Mouse (Mus musculus): Measurements from ENCODE around the gene Polrmt. TPM values are rescaled to one million over a fixed set of nuclear protein-coding genes. Genes with fewer than 3 reads are reported as not detected.

Polrmt gene
- polyA plus RNA-seq, 1 experiment from 2014 or later: 31.8 TPM

- no peak overlapping the region for H3K4me2 ChIP-seq (replicated peaks; ENCODE audit: low read depth, low read length)
- H3K27me3 ChIP-seq (ENCODE audit: control insufficient read depth, insufficient read depth, low read length): no peaks in the 10 kb centered on the region
- H3K4me3 ChIP-seq (ENCODE audit: low read depth, low read length): no peak overlapping the region
- H3K9me3 ChIP-seq (ENCODE audit: control insufficient read depth, low read depth, low read length): no peaks in the 10 kb centered on the region
- H3K36me3 ChIP-seq (ENCODE audit: control insufficient read depth, insufficient read depth, low read length): peaks cover 51% of the 10 kb centered on the region
- H3K4me1 ChIP-seq (ENCODE audit: control insufficient read depth, insufficient read depth, low read length): peaks cover 6% of the 10 kb centered on the region; the same call in 1 of the 2 replicates
- no peak overlapping the region for H3K27ac ChIP-seq (ENCODE audit: low read length)
- H3K9ac ChIP-seq (replicated peaks; ENCODE audit: low read depth, low read length): no peak overlapping the region
- ATAC-seq (ENCODE audit: insufficient number of reproducible peaks, insufficient read depth, low FRiP score, low read depth): no peak
- WGBS: 86% methylated on average over 24 of the region's 24 CpGs
These were observed 10.3 kb upstream of the Polrmt start for GRCm38 (mm10) chr10:79756660-79757059.

DNA sequence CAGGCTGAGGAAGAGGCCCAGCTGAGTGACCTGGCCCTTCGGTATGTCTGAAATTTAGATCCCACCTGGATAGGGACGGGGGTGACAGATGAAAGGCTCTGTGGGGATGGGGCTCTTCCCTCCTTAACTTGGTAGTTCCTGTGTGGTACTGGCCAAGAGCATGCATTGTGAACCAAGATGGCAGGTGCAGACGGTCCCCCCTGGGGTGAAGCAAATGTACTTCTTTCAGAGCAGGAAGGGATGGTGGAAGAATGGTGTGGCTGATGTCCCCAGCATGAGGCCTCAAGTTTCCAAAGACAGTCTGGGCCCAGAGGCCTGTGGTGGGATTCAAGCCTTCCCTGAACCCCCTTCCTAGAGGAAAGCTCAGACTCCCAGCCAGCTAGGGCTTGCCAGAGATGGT lies 9.5 kb upstream of the Polrmt start:
- Histone ChIP-seq H3K9ac (replicated peaks; ENCODE audit: low read depth, low read length) (no peak overlapping the region), H3K4me2 (replicated peaks; ENCODE audit: low read depth, low read length) (no peak overlapping the region), H3K4me1 (ENCODE audit: control insufficient read depth, insufficient read depth, low read length) (peaks cover 6% of the 10 kb centered on the region; the same call in 1 of the 2 replicates), H3K36me3 (ENCODE audit: control insufficient read depth, insufficient read depth, low read length) (peaks cover 43% of the 10 kb centered on the region), H3K27ac (ENCODE audit: low read length) (no peak overlapping the region), H3K27me3 (ENCODE audit: control insufficient read depth, insufficient read depth, low read length) (no peaks in the 10 kb centered on the region), H3K4me3 (ENCODE audit: low read depth, low read length) (no peak overlapping the region), H3K9me3 (ENCODE audit: control insufficient read depth, low read depth, low read length) (no peaks in the 10 kb centered on the region)
- WGBS: 83% methylated on average over 3 of the region's 3 CpGs
- ATAC-seq (ENCODE audit: insufficient number of reproducible peaks, insufficient read depth, low FRiP score, low read depth): no peak

- no peak within 1 kb of the TSS for H3K27ac ChIP-seq (ENCODE audit: low read length)
- no peaks in the 10 kb centered on the region for H3K9me3 ChIP-seq (ENCODE audit: control insufficient read depth, low read depth, low read length)
- no peaks in the 10 kb centered on the region for H3K27me3 ChIP-seq (ENCODE audit: control insufficient read depth, insufficient read depth, low read length)
- H3K9ac ChIP-seq (replicated peaks; ENCODE audit: low read depth, low read length): 0 out of 2 replicates have a peak within 1 kb of the TSS, but pooled peaks have one; percentile 14
- H3K4me1 ChIP-seq (ENCODE audit: control insufficient read depth, insufficient read depth, low read length): peaks cover 6% of the 10 kb centered on the region; the same call in 1 of the 2 replicates
- peak within 1 kb of the TSS; percentile 19 for H3K4me3 ChIP-seq (ENCODE audit: low read depth, low read length)
- H3K4me2 ChIP-seq (replicated peaks; ENCODE audit: low read depth, low read length): peak within 1 kb of the TSS; percentile 52
- peak; percentile 79; the same call in 1 of the 2 replicates for ATAC-seq (ENCODE audit: insufficient number of reproducible peaks, insufficient read depth, low FRiP score, low read depth)
- 2% methylated on average over 36 of the region's 36 CpGs for WGBS
- H3K36me3 ChIP-seq (ENCODE audit: control insufficient read depth, insufficient read depth, low read length): peaks cover 34% of the 10 kb centered on the region
These were observed 8.6 kb upstream of the Polrmt start, which contains the start of gene Fgf22 for GRCm38 (mm10) chr10:79754856-79755516. Gene Fgf22 (plus strand): TSS chr10:79755076.

DNA sequence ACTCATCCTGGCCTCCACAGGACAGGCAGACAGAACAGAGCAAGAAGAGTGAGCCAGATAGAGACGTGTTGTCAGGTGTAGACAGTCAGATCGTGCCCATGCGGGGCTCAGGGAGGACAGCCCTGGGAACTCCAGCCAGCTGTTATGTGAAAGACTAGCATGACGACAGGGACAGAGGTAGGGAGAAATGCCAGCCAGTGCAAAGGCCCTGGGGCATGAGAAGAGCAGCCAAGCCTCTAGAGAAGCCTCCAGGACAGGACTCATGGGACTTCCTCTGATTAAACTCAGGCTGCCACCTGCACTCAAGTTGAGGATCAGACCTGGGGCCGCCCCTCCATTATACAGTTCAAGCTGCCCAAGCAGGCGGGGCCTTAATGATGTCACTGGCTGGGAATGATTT lies 2.1 kb upstream of the Polrmt start:
- Histone ChIP-seq H3K27ac (ENCODE audit: low read length) (no peak overlapping the region), H3K36me3 (ENCODE audit: control insufficient read depth, insufficient read depth, low read length) (peaks cover 7% of the 10 kb centered on the region; the same call in 1 of the 2 replicates), H3K9ac (replicated peaks; ENCODE audit: low read depth, low read length) (no peak overlapping the region), H3K4me1 (ENCODE audit: control insufficient read depth, insufficient read depth, low read length) (0 out of 2 replicates have a peak, but pooled peaks cover 6% of the 10 kb centered on the region), H3K9me3 (ENCODE audit: control insufficient read depth, low read depth, low read length) (no peaks in the 10 kb centered on the region), H3K4me2 (replicated peaks; ENCODE audit: low read depth, low read length) (no peak overlapping the region), H3K27me3 (ENCODE audit: control insufficient read depth, insufficient read depth, low read length) (no peaks in the 10 kb centered on the region), H3K4me3 (ENCODE audit: low read depth, low read length) (no peak overlapping the region)
- 76% methylated on average over 6 of the region's 6 CpGs for WGBS
- no peak for ATAC-seq (ENCODE audit: insufficient number of reproducible peaks, insufficient read depth, low FRiP score, low read depth)

DNA sequence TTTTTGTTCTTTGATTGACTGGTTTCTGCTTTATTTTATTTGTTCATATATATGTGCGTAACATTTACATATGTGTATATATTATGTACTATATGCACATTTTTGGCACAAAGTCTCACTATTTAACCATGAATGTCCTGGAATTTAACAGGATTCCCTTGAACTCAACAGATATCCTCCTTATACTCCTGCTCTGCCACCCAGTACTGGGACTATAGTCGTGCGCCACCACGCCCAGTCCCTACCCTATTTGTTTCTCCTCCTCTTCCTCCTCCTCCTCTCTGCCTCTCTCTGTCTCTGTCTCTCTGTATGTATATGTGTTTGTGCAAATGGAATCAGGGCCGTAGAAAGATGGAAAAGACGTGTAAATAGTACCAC lies 382 bp upstream of the Polrmt start:
- H3K27ac ChIP-seq (ENCODE audit: low read length): no peak overlapping the region
- 21% methylated on average over 6 of the region's 6 CpGs for WGBS
- peaks cover 20% of the 10 kb centered on the region for H3K36me3 ChIP-seq (ENCODE audit: control insufficient read depth, insufficient read depth, low read length)
- 0 out of 2 replicates have a peak, but pooled peaks cover 6% of the 10 kb centered on the region for H3K4me1 ChIP-seq (ENCODE audit: control insufficient read depth, insufficient read depth, low read length)
- H3K9ac ChIP-seq (replicated peaks; ENCODE audit: low read depth, low read length): no peak overlapping the region
- no peaks in the 10 kb centered on the region for H3K9me3 ChIP-seq (ENCODE audit: control insufficient read depth, low read depth, low read length)
- no peaks in the 10 kb centered on the region for H3K27me3 ChIP-seq (ENCODE audit: control insufficient read depth, insufficient read depth, low read length)
- H3K4me2 ChIP-seq (replicated peaks; ENCODE audit: low read depth, low read length): peak overlapping the region; percentile 54
- peak; percentile 66 for ATAC-seq (ENCODE audit: insufficient number of reproducible peaks, insufficient read depth, low FRiP score, low read depth)
- peak overlapping the region; percentile 57; the same call in 1 of the 2 replicates for H3K4me3 ChIP-seq (ENCODE audit: low read depth, low read length)

DNA sequence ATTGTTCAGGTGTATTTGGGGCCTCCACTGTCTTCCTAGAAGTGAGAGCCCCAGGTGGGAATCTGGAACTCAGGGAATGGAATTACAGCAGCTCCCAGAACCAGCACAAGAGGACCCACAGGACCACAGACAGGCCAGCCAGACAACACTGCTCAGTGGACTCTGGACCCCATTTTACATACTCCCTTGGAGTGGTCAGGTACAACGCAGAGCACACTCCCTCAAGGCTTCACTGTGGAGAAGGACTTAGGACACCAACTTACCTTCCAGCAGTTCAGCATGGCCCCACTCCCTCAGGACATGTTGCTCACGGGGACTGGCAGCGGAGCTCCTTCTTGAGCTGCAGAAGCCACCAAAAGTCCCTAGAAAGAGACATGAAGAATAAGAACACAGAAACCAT lies 970 bp downstream of the Polrmt start:
- Histone ChIP-seq H3K9me3 (ENCODE audit: control insufficient read depth, low read depth, low read length) (peaks cover 6% of the 10 kb centered on the region), H3K4me1 (ENCODE audit: control insufficient read depth, insufficient read depth, low read length) (0 out of 2 replicates have a peak, but pooled peaks cover 6% of the 10 kb centered on the region), H3K4me3 (ENCODE audit: low read depth, low read length) (peak overlapping the region; percentile 57; the same call in 1 of the 2 replicates), H3K27me3 (ENCODE audit: control insufficient read depth, insufficient read depth, low read length) (no peaks in the 10 kb centered on the region), H3K9ac (replicated peaks; ENCODE audit: low read depth, low read length) (no peak overlapping the region), H3K4me2 (replicated peaks; ENCODE audit: low read depth, low read length) (peak overlapping the region; percentile 52), H3K27ac (ENCODE audit: low read length) (no peak overlapping the region), H3K36me3 (ENCODE audit: control insufficient read depth, insufficient read depth, low read length) (peaks cover 34% of the 10 kb centered on the region)
- ATAC-seq (ENCODE audit: insufficient number of reproducible peaks, insufficient read depth, low FRiP score, low read depth): no peak
- WGBS: 89% methylated on average over 3 of the region's 3 CpGs

- H3K9me3 ChIP-seq (ENCODE audit: control insufficient read depth, low read depth, low read length): peaks cover 22% of the 10 kb centered on the region
- no peak overlapping the region for H3K27ac ChIP-seq (ENCODE audit: low read length)
- H3K4me3 ChIP-seq (ENCODE audit: low read depth, low read length): no peak overlapping the region
- 0 out of 2 replicates have a peak, but pooled peaks cover 6% of the 10 kb centered on the region for H3K4me1 ChIP-seq (ENCODE audit: control insufficient read depth, insufficient read depth, low read length)
- no peak overlapping the region for H3K9ac ChIP-seq (replicated peaks; ENCODE audit: low read depth, low read length)
- H3K36me3 ChIP-seq (ENCODE audit: control insufficient read depth, insufficient read depth, low read length): peaks cover 50% of the 10 kb centered on the region
- H3K27me3 ChIP-seq (ENCODE audit: control insufficient read depth, insufficient read depth, low read length): no peaks in the 10 kb centered on the region
- H3K4me2 ChIP-seq (replicated peaks; ENCODE audit: low read depth, low read length): no peak overlapping the region
- WGBS: 90% methylated on average over 15 of the region's 15 CpGs
- no peak for ATAC-seq (ENCODE audit: insufficient number of reproducible peaks, insufficient read depth, low FRiP score, low read depth)
These were observed 2.6 kb downstream of the Polrmt start for GRCm38 (mm10) chr10:79743650-79744365.

- WGBS: 91% methylated on average over 11 of the region's 11 CpGs
- Histone ChIP-seq H3K36me3 (ENCODE audit: control insufficient read depth, insufficient read depth, low read length) (peaks cover 56% of the 10 kb centered on the region), H3K27ac (ENCODE audit: low read length) (no peak overlapping the region), H3K4me2 (replicated peaks; ENCODE audit: low read depth, low read length) (no peak overlapping the region), H3K9ac (replicated peaks; ENCODE audit: low read depth, low read length) (no peak overlapping the region), H3K9me3 (ENCODE audit: control insufficient read depth, low read depth, low read length) (peaks cover 29% of the 10 kb centered on the region), H3K4me3 (ENCODE audit: low read depth, low read length) (no peak overlapping the region), H3K4me1 (ENCODE audit: control insufficient read depth, insufficient read depth, low read length) (0 out of 2 replicates have a peak, but pooled peaks cover 6% of the 10 kb centered on the region), H3K27me3 (ENCODE audit: control insufficient read depth, insufficient read depth, low read length) (no peaks in the 10 kb centered on the region)
- ATAC-seq (ENCODE audit: insufficient number of reproducible peaks, insufficient read depth, low FRiP score, low read depth): no peak
These were observed 3.2 kb downstream of the Polrmt start for GRCm38 (mm10) chr10:79743161-79743560.
